20 mouse cellular contexts compared by ENCODE assay signal in genomic region chrX:80799740-80800139, GRCm38 (mm10).
DNase-seq lines count a peak whose midpoint lies in the region; ATAC-seq and TF ChIP-seq lines count a peak whose summit lies in the region.
"Had no signal": no experiment of that assay in that cellular context is flagged by ENCODE, and none has a peak within 500 bp of the region (broad histone marks: within the 10 kb centered on the region; RNA-seq: fewer than 3 reads in every experiment).

No protein-coding gene starts in this region.

- peak; percentile 10 for DNase-seq in embryo, embryonic 10 days (ENCODE audit: low spot score)
- DNase-seq in embryo, embryonic 11 days, result no peak
- DNase-seq in embryonic facial prominence, embryonic 14.5 days (ENCODE audit: low spot score), result peak; percentile 2
- DNase-seq in embryonic facial prominence, embryonic 10.5 days (ENCODE audit: low spot score), result no peak
- DNase-seq in neural tube, embryonic 11.5 days (ENCODE audit: low spot score), result peak; percentile 11
- no peak for DNase-seq in neural tube, embryonic 10.5 days (ENCODE audit: extremely low spot score, low spot score)
- DNase-seq in cerebellum, adult 8-10 months, result no peak
- DNase-seq: adrenal gland, postnatal 10 days; adrenal gland, postnatal 25 days; B cell, adult 2 months; cerebellum, adult 11 months; cerebellum, adult 18-20 months; cerebellum, adult 9-10 months; cerebellum, postnatal 10 days; cerebellum, postnatal 25 days; forebrain, postnatal 0 days had no signal

- TF ChIP-seq POLR2A in myocyte (IDR thresholded peaks at IDR 0.05; ENCODE audit: insufficient read length, low read depth), result no peak

- no peak overlapping the region for H3ac ChIP-seq in myocyte (ENCODE audit: control insufficient read depth, insufficient read length)

- no peak overlapping the region for H3K9ac ChIP-seq in embryonic facial prominence, embryonic 14.5 days (ENCODE audit: low read depth, low read length)
- no peak overlapping the region for H3K9ac ChIP-seq in neural tube, embryonic 11.5 days (ENCODE audit: low read length)
- H3K9ac ChIP-seq: embryonic facial prominence, embryonic 13.5 days; forebrain, embryonic 13.5 days; forebrain, embryonic 15.5 days; forebrain, postnatal 0 days had no signal

- H3K27me3 ChIP-seq in embryonic facial prominence, embryonic 14.5 days (replicated peaks; ENCODE audit: control insufficient read depth, insufficient read depth, low read length), result no peaks in the 10 kb centered on the region
- no peaks in the 10 kb centered on the region for H3K27me3 ChIP-seq in embryonic facial prominence, embryonic 10.5 days (replicated peaks; ENCODE audit: low read depth, poor library complexity, severe bottlenecking)
- H3K27me3 ChIP-seq in neural tube, embryonic 11.5 days (ENCODE audit: control insufficient read depth, insufficient read depth, low read length), result no peaks in the 10 kb centered on the region
- no peaks in the 10 kb centered on the region for H3K27me3 ChIP-seq in myocyte (ENCODE audit: control insufficient read depth, insufficient read depth, insufficient read length)
- H3K27me3 ChIP-seq: embryonic facial prominence, embryonic 13.5 days; forebrain, embryonic 13.5 days; forebrain, embryonic 15.5 days had no signal

- no peaks in the 10 kb centered on the region for H3K4me1 ChIP-seq in embryonic facial prominence, embryonic 14.5 days (ENCODE audit: control insufficient read depth, insufficient read depth, low read length)
- H3K4me1 ChIP-seq in embryonic facial prominence, embryonic 10.5 days, result no peaks in the 10 kb centered on the region
- no peaks in the 10 kb centered on the region for H3K4me1 ChIP-seq in neural tube, embryonic 11.5 days (ENCODE audit: control insufficient read depth, insufficient read depth, low read length)
- H3K4me1 ChIP-seq: embryonic facial prominence, embryonic 13.5 days; forebrain, embryonic 13.5 days; forebrain, embryonic 15.5 days had no signal

- no peak overlapping the region for H3K4me3 ChIP-seq in embryonic facial prominence, embryonic 14.5 days (ENCODE audit: low read depth, low read length)
- no peak overlapping the region for H3K4me3 ChIP-seq in embryonic facial prominence, embryonic 10.5 days
- no peak overlapping the region for H3K4me3 ChIP-seq in neural tube, embryonic 11.5 days (ENCODE audit: low read depth, low read length)
- H3K4me3 ChIP-seq in myocyte, result no peak overlapping the region
- H3K4me3 ChIP-seq: embryonic facial prominence, embryonic 13.5 days; forebrain, embryonic 13.5 days; forebrain, embryonic 15.5 days had no signal

- no peaks in the 10 kb centered on the region for H3K79me2 ChIP-seq in myocyte (ENCODE audit: control insufficient read depth, insufficient read depth)

- no peak overlapping the region for H3K27ac ChIP-seq in embryonic facial prominence, embryonic 14.5 days (replicated peaks; ENCODE audit: low read depth, low read length)
- H3K27ac ChIP-seq in embryonic facial prominence, embryonic 10.5 days (replicated peaks), result no peak overlapping the region
- no peak overlapping the region for H3K27ac ChIP-seq in neural tube, embryonic 11.5 days (ENCODE audit: low read depth, low read length)
- H3K27ac ChIP-seq: embryonic facial prominence, embryonic 13.5 days; forebrain, embryonic 13.5 days; forebrain, embryonic 15.5 days had no signal

- no peak for ATAC-seq in embryonic facial prominence, embryonic 14.5 days (ENCODE audit: low read depth)
- ATAC-seq in neural tube, embryonic 11.5 days (ENCODE audit: insufficient read depth, low FRiP score, low TSS enrichment), result no peak
- ATAC-seq: forebrain, embryonic 13.5 days; forebrain, embryonic 15.5 days; forebrain, postnatal 0 days had no signal

- H3K9me3 ChIP-seq in embryonic facial prominence, embryonic 14.5 days (ENCODE audit: control insufficient read depth, low read length), result no peaks in the 10 kb centered on the region
- no peaks in the 10 kb centered on the region for H3K9me3 ChIP-seq in embryonic facial prominence, embryonic 10.5 days
- H3K9me3 ChIP-seq in neural tube, embryonic 11.5 days (ENCODE audit: control insufficient read depth, low read length), result no peaks in the 10 kb centered on the region
- H3K9me3 ChIP-seq: embryonic facial prominence, embryonic 13.5 days; forebrain, embryonic 13.5 days; forebrain, embryonic 15.5 days had no signal

- 43% methylated on average over 1 of the region's 1 CpGs for WGBS in embryonic facial prominence, embryonic 14.5 days
- WGBS in embryonic facial prominence, embryonic 10.5 days, result 80% methylated on average over 1 of the region's 1 CpGs
- WGBS in neural tube, embryonic 11.5 days, result 53% methylated on average over 1 of the region's 1 CpGs

- no peaks in the 10 kb centered on the region for H3K36me3 ChIP-seq in embryonic facial prominence, embryonic 14.5 days (ENCODE audit: control insufficient read depth, insufficient read depth, low read length)
- no peaks in the 10 kb centered on the region for H3K36me3 ChIP-seq in embryonic facial prominence, embryonic 10.5 days (replicated peaks)
- no peaks in the 10 kb centered on the region for H3K36me3 ChIP-seq in neural tube, embryonic 11.5 days (ENCODE audit: control insufficient read depth, insufficient read depth, low read length)
- no peaks in the 10 kb centered on the region for H3K36me3 ChIP-seq in myocyte (ENCODE audit: control insufficient read depth, insufficient read depth)
- H3K36me3 ChIP-seq: embryonic facial prominence, embryonic 13.5 days; forebrain, embryonic 15.5 days had no signal

- no peak overlapping the region for H3K4me2 ChIP-seq in embryonic facial prominence, embryonic 14.5 days (ENCODE audit: low read depth, low read length)
- H3K4me2 ChIP-seq in neural tube, embryonic 11.5 days (ENCODE audit: low read depth), result no peak overlapping the region
- peak overlapping the region; percentile 69 for H3K4me2 ChIP-seq in myocyte (ENCODE audit: low read depth)
- H3K4me2 ChIP-seq: embryonic facial prominence, embryonic 13.5 days; forebrain, embryonic 13.5 days; forebrain, embryonic 15.5 days had no signal

TF ChIP-seq in myocyte, 11 proteins besides CTCF, POLR2A, EP300 and RAD21:
- peak in 2 of 3 experiments; percentile 74 to 81 for TF ChIP-seq MYOD1 (IDR thresholded peaks at IDR 0.05; ENCODE audit: control insufficient read depth in 1 of 3, insufficient read length in 2 of 3, low read depth in 2 of 3)
- peak in 1 of 3 experiments; percentile 45 for TF ChIP-seq MYOG (IDR thresholded peaks at IDR 0.05; ENCODE audit: control insufficient read depth in 1 of 3, insufficient read depth in 1 of 3, insufficient read length in 2 of 3, low read depth in 2 of 3)
- no peak for TF ChIP-seq POLR2AphosphoS2 (IDR thresholded peaks at IDR 0.05; ENCODE audit: insufficient read length, low read depth)

Comparison
In these comparisons a context has a peak if more than half of its experiments do, and no peak if none do; other contexts are left out.
1. DNase-seq: peak in embryo, embryonic 10 days (single experiment), embryonic facial prominence, embryonic 14.5 days (single experiment) and neural tube, embryonic 11.5 days (single experiment); none in embryo, embryonic 11 days (single experiment), embryonic facial prominence, embryonic 10.5 days (single experiment), neural tube, embryonic 10.5 days (single experiment) and cerebellum, adult 8-10 months (single experiment).